Comparison of ENCODE assay signal across 19 mouse cellular contexts in genomic region chr7:128766696-128767095, GRCm38 (mm10). TPM values are rescaled to one million over a fixed set of nuclear protein-coding genes. Genes with fewer than 3 reads are reported as not detected.
DNase-seq lines count a peak whose midpoint lies in the region; ATAC-seq lines count a peak whose summit lies in the region.
"Had no signal": no experiment of that assay in that cellular context is flagged by ENCODE, and none has a peak within 500 bp of the region (broad histone marks: within the 10 kb centered on the region; RNA-seq: fewer than 3 reads in every experiment).

No protein-coding gene starts in this region.

- peak overlapping the region; percentile 62 to 70 for H3K27ac ChIP-seq in heart, embryonic 14.5 days (replicated peaks in 1 of 2; ENCODE audit: control insufficient read depth in 1 of 2, insufficient read depth in 1 of 2, low read depth in 2 of 2, low read length in 2 of 2)
- no peak overlapping the region for H3K27ac ChIP-seq in stomach, embryonic 15.5 days
- H3K27ac ChIP-seq: hindbrain, embryonic 13.5 days; limb, embryonic 15.5 days had no signal

- intact Hi-C loops in left cerebral cortex, postnatal 4 days (cut with DNase I) = no loop called here

- ATAC-seq in heart, embryonic 14.5 days (ENCODE audit: insufficient number of reproducible peaks, insufficient read depth, low FRiP score, low read depth) = peak; percentile 79
- ATAC-seq in stomach, embryonic 15.5 days (ENCODE audit: insufficient read depth, low FRiP score, low read depth) = peak; percentile 77; the same call in 1 of the 2 replicates
- ATAC-seq: activated CD4-positive, CD25-positive, alpha-beta regulatory T cell, adult 4 months; CD4-positive, CD25-positive, alpha-beta regulatory T cell, adult 4 months had no signal

- H3K4me3 ChIP-seq in heart, embryonic 14.5 days (ENCODE audit: control insufficient read depth in 1 of 2, insufficient read depth in 1 of 2, low read depth in 1 of 2, low read length in 2 of 2) = no peak overlapping the region
- no peak overlapping the region for H3K4me3 ChIP-seq in stomach, embryonic 15.5 days (replicated peaks)
- H3K4me3 ChIP-seq: hindbrain, embryonic 13.5 days; limb, embryonic 15.5 days; myocyte had no signal

- H3K36me3 ChIP-seq in heart, embryonic 14.5 days (ENCODE audit: control insufficient read depth, insufficient read depth, low read length) = peaks cover 97% of the 10 kb centered on the region
- peaks cover 64% of the 10 kb centered on the region for H3K36me3 ChIP-seq in stomach, embryonic 15.5 days

- peak; percentile 37 for DNase-seq in cerebellum, adult 9-10 months
- no peak for DNase-seq in cerebellum, adult 9-11 months
- DNase-seq in heart, adult 18-20 months = no peak
- peak; percentile 5 for DNase-seq in left cerebral cortex, postnatal 4 days
- no peak for DNase-seq in left cerebral cortex, adult 8-10 months (ENCODE audit: low spot score in 2 of 2)
- no peak for DNase-seq in liver
- DNase-seq: adrenal gland, postnatal 25 days; heart, adult 11 months; lung, postnatal 10 days; midbrain, embryonic 14.5 days; right cerebral cortex, postnatal 14 days; spleen, adult 18-20 months had no signal

- H3K4me1 ChIP-seq in heart, embryonic 14.5 days (ENCODE audit: control insufficient read depth in 2 of 2, insufficient read depth in 2 of 2, low read length in 2 of 2) = peaks cover 0 to 9% of the 10 kb centered on the region in 2 experiments; a peak in 1 of 4 replicates
- H3K4me1 ChIP-seq in stomach, embryonic 15.5 days = no peaks in the 10 kb centered on the region
- H3K4me1 ChIP-seq: hindbrain, embryonic 13.5 days; limb, embryonic 15.5 days had no signal

- no peaks in the 10 kb centered on the region for H3K9me3 ChIP-seq in heart, embryonic 14.5 days (ENCODE audit: control insufficient read depth, low read length)
- no peaks in the 10 kb centered on the region for H3K9me3 ChIP-seq in stomach, embryonic 15.5 days
- H3K9me3 ChIP-seq: hindbrain, embryonic 13.5 days; limb, embryonic 15.5 days had no signal

- H3K27me3 ChIP-seq in heart, embryonic 14.5 days (ENCODE audit: control insufficient read depth, insufficient read depth, low read length) = no peaks in the 10 kb centered on the region
- no peaks in the 10 kb centered on the region for H3K27me3 ChIP-seq in stomach, embryonic 15.5 days (replicated peaks)
- H3K27me3 ChIP-seq: hindbrain, embryonic 13.5 days; limb, embryonic 15.5 days had no signal

- no peak overlapping the region for H3K4me2 ChIP-seq in heart, embryonic 14.5 days (ENCODE audit: low read length)
- H3K4me2 ChIP-seq in stomach, embryonic 15.5 days = no peak overlapping the region
- H3K4me2 ChIP-seq: hindbrain, embryonic 13.5 days; limb, embryonic 15.5 days had no signal

- no peak overlapping the region for H3K9ac ChIP-seq in heart, embryonic 14.5 days (ENCODE audit: low read length)
- no peak overlapping the region for H3K9ac ChIP-seq in stomach, embryonic 15.5 days
- H3K9ac ChIP-seq: hindbrain, embryonic 13.5 days; limb, embryonic 15.5 days had no signal

RNA-seq across cellular contexts. Expression of gene Sec23ip, which starts 22.0 kb away (rescaled TPM):
- 31.2 and 32.2 TPM in 2 replicates for polyA plus RNA-seq in heart, embryonic 14.5 days (2014; fragmentation: Nextera tagmentation; extraction: Ambion mirVana)
- 10 to 100 TPM; 19.0 to 27.6 TPM for total RNA-seq in heart, adult 18-20 months (2021)
- total RNA-seq in left cerebral cortex, postnatal 4 days (2021) = 10 to 100 TPM; 34.7 to 35.3 TPM
- total RNA-seq in left cerebral cortex, adult 8-10 months (2022) = 10 to 100 TPM; 34.3 to 41.5 (median 34.8) TPM
- 32.3 and 32.5 TPM in 2 replicates for polyA plus RNA-seq in stomach, embryonic 15.5 days (2015; fragmentation: Nextera tagmentation; extraction: Ambion mirVana)

RNA-seq across cellular contexts. Expression of gene Mcmbp, which starts 26.4 kb away (rescaled TPM):
- polyA plus RNA-seq in heart, embryonic 14.5 days (2014; fragmentation: Nextera tagmentation; extraction: Ambion mirVana) = 47.1 and 48.1 TPM in 2 replicates
- total RNA-seq in heart, adult 18-20 months (2021) = 10 to 100 TPM; 21.7 to 23.7 TPM
- 10 to 100 TPM; 45.6 to 51.3 TPM for total RNA-seq in left cerebral cortex, postnatal 4 days (2021)
- 10 to 100 TPM; 24.4 to 26.8 (median 25.6) TPM for total RNA-seq in left cerebral cortex, adult 8-10 months (2022)
- 58.2 and 60.9 TPM in 2 replicates for polyA plus RNA-seq in stomach, embryonic 15.5 days (2015; fragmentation: Nextera tagmentation; extraction: Ambion mirVana)

Comparison
In these comparisons a context has a peak if more than half of its experiments do, and no peak if none do; other contexts are left out.
1. DNase-seq: peak in cerebellum, adult 9-10 months (single experiment) and left cerebral cortex, postnatal 4 days (single experiment); none in cerebellum, adult 9-11 months (single experiment), heart, adult 18-20 months (0 of 2), left cerebral cortex, adult 8-10 months (0 of 2) and liver (single experiment).